Mouse (Mus musculus) mouse embryonic stem cell (cell line): Measurements from ENCODE around the gene Zmym3.
"Not testable (repeated sequence)": the region's sequence is repeated elsewhere in the genome, so short reads cannot be mapped to it uniquely, and the experiment has no call there.

Experiments
- in situ Hi-C, 2 experiments: fragments of 300-500 bp; cut with MboI; formaldehyde crosslinking; loops; 1 replicate in 1 of 2; 3 replicates in 1 of 2; pipeline ENCODE4 v1.14.3; 2019 to 2020; ENCODE audit warnings: low sequenced_read_pairs in 2 of 2, low pct_unique_long_range_greater_than_20kb in 1 of 2, mixed read lengths in 1 of 2; ENCODE audit not compliant: unreplicated experiment in 1 of 2

Zmym3 gene

GRCm38 (mm10) chrX:101379744-101380143 lies 40.9 kb downstream of the Zmym3 start:
- in situ Hi-C loops: no loop called here

- in situ Hi-C loops: no loop called here
Observed at GRCm38 (mm10) chrX:101377076-101377475, 43.6 kb downstream of the Zmym3 start.

- in situ Hi-C loops: no loop called here
Observed at GRCm38 (mm10) chrX:101376190-101376968, 44.3 kb downstream of the Zmym3 start, which contains the start of gene Gjb1. TSS of gene Gjb1 (plus strand) at chrX:101376378.

GRCm38 (mm10) chrX:101372946-101373345 lies 47.7 kb downstream of the Zmym3 start:
- in situ Hi-C loops: no loop called here

- in situ Hi-C loops: no loop called here
Observed at GRCm38 (mm10) chrX:101370573-101370972, 50.1 kb downstream of the Zmym3 start.

GRCm38 (mm10) chrX:101369001-101369400 lies 51.6 kb downstream of the Zmym3 start:
- in situ Hi-C loops: no loop called here

- in situ Hi-C loops: not testable (repeated sequence)
Observed at GRCm38 (mm10) chrX:101358902-101359301, 61.7 kb downstream of the Zmym3 start.
